In the genomic region with DNA sequence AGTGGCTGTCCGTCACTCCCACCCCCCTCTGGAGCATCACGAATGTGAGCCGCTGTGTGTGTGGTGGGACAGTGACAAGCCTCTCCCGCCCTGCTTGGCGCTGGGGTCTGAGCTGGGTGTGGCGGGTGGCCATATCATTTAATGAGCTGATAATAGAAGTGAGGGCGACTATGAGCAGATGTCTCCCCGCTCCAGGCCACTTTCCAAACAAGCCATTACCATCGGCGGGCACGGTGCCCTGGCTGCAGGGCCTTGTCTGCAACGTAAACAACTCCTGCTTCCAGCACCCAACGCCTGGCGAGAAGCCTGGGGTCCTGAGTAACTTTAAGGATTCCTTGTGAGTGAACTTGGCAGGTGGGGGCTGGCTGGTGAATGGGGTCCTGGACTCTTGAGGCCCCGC, we compare ENCODE assay signal across 7 mouse cellular contexts. TPM values are rescaled to one million over a fixed set of nuclear protein-coding genes. Genes with fewer than 3 reads are reported as not detected.
DNase-seq lines count a peak whose midpoint lies in the region; ATAC-seq and TF ChIP-seq lines count a peak whose summit lies in the region.

No protein-coding gene starts in this region.

- peaks cover 8% of the 10 kb centered on the region for H3K79me2 ChIP-seq in C2C12 (ENCODE audit: control insufficient read depth, insufficient read depth)

- H3K4me2 ChIP-seq in hindbrain, embryonic 14.5 days (replicated peaks), result peak overlapping the region; percentile 60
- H3K4me2 ChIP-seq in midbrain, embryonic 12.5 days (replicated peaks), result peak overlapping the region; percentile 79

- H3K9ac ChIP-seq in hindbrain, embryonic 14.5 days, result peak overlapping the region; percentile 50
- H3K9ac ChIP-seq in midbrain, embryonic 12.5 days (replicated peaks), result peak overlapping the region; percentile 62

- H3ac ChIP-seq in C2C12 (ENCODE audit: control insufficient read depth, insufficient read length, low read depth), result peak overlapping the region; percentile 47

- 5% methylated on average over 15 of the region's 15 CpGs for WGBS in hindbrain, embryonic 14.5 days
- 2% methylated on average over 15 of the region's 15 CpGs for WGBS in midbrain, embryonic 12.5 days

- TF ChIP-seq CTCF in C2C12 (IDR thresholded peaks at IDR 0.05; ENCODE audit: control insufficient read depth, insufficient read depth, insufficient read length), result no peak
- TF ChIP-seq CTCF in E14TG2a.4 (conservative IDR thresholded peaks at IDR 0.05; ENCODE audit: low read length), result no peak
- no peak for TF ChIP-seq CTCF in embryonic fibroblast, embryonic 13.5 days (IDR thresholded peaks at IDR 0.05; ENCODE audit: borderline replicate concordance, insufficient read depth, low read length)

- DNase-seq in hindbrain, embryonic 14.5 days (ENCODE audit: low spot score), result no peak
- no peak for DNase-seq in T-cell, adult 2 months (ENCODE audit: low spot score)
- no peak for DNase-seq in layer of hippocampus, adult 8-10 months (ENCODE audit: low spot score in 2 of 2)

- no peak for ATAC-seq in hindbrain, embryonic 14.5 days (ENCODE audit: low FRiP score)
- peak; percentile 31; the same call in 1 of the 2 replicates for ATAC-seq in midbrain, embryonic 12.5 days (ENCODE audit: low FRiP score, low read depth)

- H3K27ac ChIP-seq in embryonic fibroblast, embryonic 13.5 days (ENCODE audit: insufficient read depth, low read length), result no peak overlapping the region
- no peak overlapping the region for H3K27ac ChIP-seq in hindbrain, embryonic 14.5 days
- H3K27ac ChIP-seq in midbrain, embryonic 12.5 days (replicated peaks), result peak overlapping the region; percentile 66

- peaks cover 2% of the 10 kb centered on the region for H3K79me3 ChIP-seq in C2C12 (ENCODE audit: low read depth)

- H3K9me3 ChIP-seq in E14TG2a.4 (ENCODE audit: low read length), result no peaks in the 10 kb centered on the region
- no peaks in the 10 kb centered on the region for H3K9me3 ChIP-seq in hindbrain, embryonic 14.5 days (ENCODE audit: control insufficient read depth, low read length)
- H3K9me3 ChIP-seq in midbrain, embryonic 12.5 days, result no peaks in the 10 kb centered on the region

- TF ChIP-seq POLR2A in embryonic fibroblast, embryonic 13.5 days (IDR thresholded peaks at IDR 0.05; ENCODE audit: low read depth, low read length), result no peak

- peaks cover 65% of the 10 kb centered on the region for H3K4me1 ChIP-seq in E14TG2a.4 (replicated peaks; ENCODE audit: low read depth, low read length)
- H3K4me1 ChIP-seq in embryonic fibroblast, embryonic 13.5 days (ENCODE audit: control insufficient read depth, insufficient read depth, low read length), result no peaks in the 10 kb centered on the region
- H3K4me1 ChIP-seq in hindbrain, embryonic 14.5 days (replicated peaks; ENCODE audit: control insufficient read depth, insufficient read depth, low read length), result peaks cover 10% of the 10 kb centered on the region; the same call in 1 of the 2 replicates
- peaks cover 17% of the 10 kb centered on the region for H3K4me1 ChIP-seq in midbrain, embryonic 12.5 days

- H3K4me3 ChIP-seq in C2C12 (ENCODE audit: insufficient read depth, poor library complexity, severe bottlenecking), result peak overlapping the region; percentile 66
- H3K4me3 ChIP-seq in E14TG2a.4 (replicated peaks; ENCODE audit: low read length), result peak overlapping the region; percentile 83
- peak overlapping the region; percentile 59 for H3K4me3 ChIP-seq in embryonic fibroblast, embryonic 13.5 days (ENCODE audit: insufficient read depth, low read length)
- H3K4me3 ChIP-seq in hindbrain, embryonic 14.5 days (replicated peaks; ENCODE audit: low read length), result peak overlapping the region; percentile 39
- peak overlapping the region; percentile 50 for H3K4me3 ChIP-seq in midbrain, embryonic 12.5 days

- H3K36me3 ChIP-seq in C2C12 (ENCODE audit: control insufficient read depth, insufficient read depth) (peaks cover 34% of the 10 kb centered on the region), E14TG2a.4 (ENCODE audit: insufficient read depth, low read length) (peaks cover 39% of the 10 kb centered on the region)
- H3K36me3 ChIP-seq in hindbrain, embryonic 14.5 days (replicated peaks; ENCODE audit: control insufficient read depth, insufficient read depth), result no peaks in the 10 kb centered on the region
- no peaks in the 10 kb centered on the region for H3K36me3 ChIP-seq in midbrain, embryonic 12.5 days

- no peaks in the 10 kb centered on the region for H3K27me3 ChIP-seq in C2C12 (ENCODE audit: control insufficient read depth, insufficient read depth, insufficient read length)
- H3K27me3 ChIP-seq in E14TG2a.4 (ENCODE audit: insufficient read depth, low read length), result peaks cover 17% of the 10 kb centered on the region
- peaks cover 22% of the 10 kb centered on the region for H3K27me3 ChIP-seq in hindbrain, embryonic 14.5 days (ENCODE audit: control insufficient read depth, insufficient read depth, low read length)
- peaks cover 45% of the 10 kb centered on the region for H3K27me3 ChIP-seq in midbrain, embryonic 12.5 days

TF ChIP-seq in C2C12, 6 proteins besides CTCF, POLR2A, EP300 and RAD21:
- TF ChIP-seq CEBPB (IDR thresholded peaks at IDR 0.05; ENCODE audit: low read depth) (no peak), MYOG (IDR thresholded peaks at IDR 0.05; ENCODE audit: control insufficient read depth, extremely low read depth, insufficient read length) (no peak), USF1 (IDR thresholded peaks at IDR 0.05; ENCODE audit: low read depth) (no peak), FOSL1 (IDR thresholded peaks at IDR 0.05; ENCODE audit: insufficient read depth, low read length, poor library complexity, severe bottlenecking) (no peak), MYOD1 (IDR thresholded peaks at IDR 0.05; ENCODE audit: control insufficient read depth, insufficient read length, low read depth) (no peak), MAX (IDR thresholded peaks at IDR 0.05) (no peak)
TF ChIP-seq in C2C12: peak in this region for 0.

RNA-seq across cellular contexts. Expression of a gene that starts 1.5 kb away (rescaled TPM):
- polyA plus RNA-seq in C2C12 (2012; fragmentation: generic; extraction: Trizol), result 10.7 TPM
- polyA plus RNA-seq in embryonic fibroblast, embryonic 13.5 days (2011; ENCODE audit: insufficient read length, low read depth, missing spikeins), result 3.5 and 4.0 TPM in 2 replicates
- polyA plus RNA-seq in hindbrain, embryonic 14.5 days (2014; fragmentation: Nextera tagmentation; extraction: Ambion mirVana), result 4.1 and 4.5 TPM in 2 replicates
- 7.6 and 8.5 TPM in 2 replicates for polyA plus RNA-seq in midbrain, embryonic 12.5 days (2016; fragmentation: Nextera tagmentation; extraction: Ambion mirVana)
- total RNA-seq in layer of hippocampus, adult 8-10 months (2022), result 10 to 100 TPM; 12.4 to 13.6 (median 13.3) TPM

RNA-seq across cellular contexts. Expression of a gene that starts 9.4 kb away (rescaled TPM):
- polyA plus RNA-seq in C2C12 (2012; fragmentation: generic; extraction: Trizol), result 437 TPM
- 642 and 721 TPM in 2 replicates for polyA plus RNA-seq in embryonic fibroblast, embryonic 13.5 days (2011; ENCODE audit: insufficient read length, low read depth, missing spikeins)
- polyA plus RNA-seq in hindbrain, embryonic 14.5 days (2014; fragmentation: Nextera tagmentation; extraction: Ambion mirVana), result 28.4 and 37.6 TPM in 2 replicates
- polyA plus RNA-seq in midbrain, embryonic 12.5 days (2016; fragmentation: Nextera tagmentation; extraction: Ambion mirVana), result 109 and 168 TPM in 2 replicates
- 1 to 10 TPM; 5.3 to 9.8 (median 6.6) TPM for total RNA-seq in layer of hippocampus, adult 8-10 months (2022)

RNA-seq across cellular contexts. Expression of a gene that starts 13.7 kb away (rescaled TPM):
- 102 TPM for polyA plus RNA-seq in C2C12 (2012; fragmentation: generic; extraction: Trizol)
- 73.4 and 78.1 TPM in 2 replicates for polyA plus RNA-seq in embryonic fibroblast, embryonic 13.5 days (2011; ENCODE audit: insufficient read length, low read depth, missing spikeins)
- polyA plus RNA-seq in hindbrain, embryonic 14.5 days (2014; fragmentation: Nextera tagmentation; extraction: Ambion mirVana), result 22.6 and 22.8 TPM in 2 replicates
- 19.3 and 20.9 TPM in 2 replicates for polyA plus RNA-seq in midbrain, embryonic 12.5 days (2016; fragmentation: Nextera tagmentation; extraction: Ambion mirVana)
- 100 to 1,000 TPM; 111 to 119 (median 116) TPM for total RNA-seq in layer of hippocampus, adult 8-10 months (2022)

RNA-seq across cellular contexts. Expression of a gene that starts 18.6 kb away (rescaled TPM):
- 1.6 TPM for polyA plus RNA-seq in C2C12 (2012; fragmentation: generic; extraction: Trizol)
- polyA plus RNA-seq in embryonic fibroblast, embryonic 13.5 days (2011; ENCODE audit: insufficient read length, low read depth, missing spikeins), result 1.7 and 3.1 TPM in 2 replicates
- 1.1 and 1.7 TPM in 2 replicates for polyA plus RNA-seq in hindbrain, embryonic 14.5 days (2014; fragmentation: Nextera tagmentation; extraction: Ambion mirVana)
- 4.5 and 5.6 TPM in 2 replicates for polyA plus RNA-seq in midbrain, embryonic 12.5 days (2016; fragmentation: Nextera tagmentation; extraction: Ambion mirVana)
- 10 to 100 TPM in 2 of 4 experiments, 1 to 10 TPM in 2; 2.8 to 14.1 (median 8.2) TPM for total RNA-seq in layer of hippocampus, adult 8-10 months (2022)

RNA-seq across cellular contexts. Expression of a gene that starts 27.3 kb away (rescaled TPM):
- 0.30 TPM for polyA plus RNA-seq in C2C12 (2012; fragmentation: generic; extraction: Trizol)
- polyA plus RNA-seq in embryonic fibroblast, embryonic 13.5 days (2011; ENCODE audit: insufficient read length, low read depth, missing spikeins), result 0.15 and 0.16 TPM in 2 replicates
- polyA plus RNA-seq in hindbrain, embryonic 14.5 days (2014; fragmentation: Nextera tagmentation; extraction: Ambion mirVana), result 0.30 and 0.33 TPM in 2 replicates
- polyA plus RNA-seq in midbrain, embryonic 12.5 days (2016; fragmentation: Nextera tagmentation; extraction: Ambion mirVana), result 0.39 and 0.54 TPM in 2 replicates
- under 1 TPM in 2 of 4 experiments, not detected in 2; 0.19 to 0.20 TPM for total RNA-seq in layer of hippocampus, adult 8-10 months (2022)
